Mouse (Mus musculus) embryonic facial prominence, embryonic 14.5 days (tissue): ENCODE data around the gene Dnaic2. TPM values are rescaled to one million over a fixed set of nuclear protein-coding genes. Genes with fewer than 3 reads are reported as not detected.

ENCODE experiments used
- ATAC-seq: fragments of 200-750 bp; cut with Nextera tagmentation; 2 replicates; pipeline ENCODE4 v1.8.0; 2017; ENCODE audit warnings: low read depth, moderate number of reproducible peaks, moderate TSS enrichment
- DNase-seq: peaks from one replicate; pipeline ENCODE4 v3.0.0-alpha.2; 2015; ENCODE audit warnings: low spot score
- H3K27ac ChIP-seq: fragments of 300-500 bp; sonication (generic); replicated peaks from 2 replicates; pipeline ENCODE4 v1.5.1; 2014; ENCODE audit warnings: low read depth, mild to moderate bottlenecking, low read length, moderate library complexity
- H3K27me3 ChIP-seq: fragments of 300-500 bp; sonication (generic); replicated peaks from 2 replicates; pipeline ENCODE4 v1.6.1; 2014; ENCODE audit warnings: low read length; ENCODE audit not compliant: control insufficient read depth, insufficient read depth
- H3K36me3 ChIP-seq: fragments of 300-500 bp; sonication (generic); 2 replicates; pipeline ENCODE4 v1.6.1; 2014; ENCODE audit warnings: low read length, mixed read lengths; ENCODE audit not compliant: control insufficient read depth, insufficient read depth
- H3K4me1 ChIP-seq: fragments of 300-500 bp; sonication (generic); 2 replicates; pipeline ENCODE4 v1.6.1; 2014; ENCODE audit warnings: antibody characterized with exemption, low read length; ENCODE audit not compliant: control insufficient read depth, insufficient read depth
- H3K4me2 ChIP-seq: fragments of 300-500 bp; sonication (generic); 2 replicates; pipeline ENCODE4 v1.6.1; 2014; ENCODE audit warnings: low read depth, mild to moderate bottlenecking, low read length, moderate library complexity, mixed read lengths
- H3K4me3 ChIP-seq: fragments of 300-500 bp; sonication (generic); 2 replicates; pipeline ENCODE4 v1.5.1; 2014; ENCODE audit warnings: low read depth, mild to moderate bottlenecking, low read length
- H3K9ac ChIP-seq: fragments of 300-500 bp; sonication (generic); 2 replicates; pipeline ENCODE4 v1.6.1; 2014; ENCODE audit warnings: low read depth, mild to moderate bottlenecking, low read length, moderate library complexity, mixed read lengths
- H3K9me3 ChIP-seq: fragments of 300-500 bp; sonication (generic); 2 replicates; pipeline ENCODE4 v1.6.1; 2016; ENCODE audit warnings: low read length; ENCODE audit not compliant: control insufficient read depth
- WGBS: fragments of 180-500 bp; shearing (Covaris S2); extraction: QIAGEN DNeasy Blood & Tissue Kit; methylation state at CpG from one replicate; pipeline ENCODE4 v1.1.7; 2014; 5-methylcytosine and 5-hydroxymethylcytosine counted together
- polyA plus RNA-seq: library from polyadenylated mRNA; unstranded; fragments of >200 nt; fragmentation: Nextera tagmentation; extraction: Ambion mirVana; gene quantifications from 2 replicates; pipeline ENCODE4 v1.2.1, GENCODE M21; 2014

Gene Dnaic2
- polyA plus RNA-seq, 1 experiment from 2014 or later, result 4.6 TPM

- Histone ChIP-seq H3K4me2 (no peak overlapping the region), H3K27ac (no peak overlapping the region), H3K9me3 (no peaks in the 10 kb centered on the region), H3K9ac (no peak overlapping the region), H3K36me3 (no peaks in the 10 kb centered on the region), H3K4me1 (no peaks in the 10 kb centered on the region), H3K27me3 (no peaks in the 10 kb centered on the region), H3K4me3 (no peak overlapping the region)
- DNase-seq (no peak), ATAC-seq (no peak)
- 37% methylated on average over 8 of the region's 8 CpGs for WGBS
These were observed 76.8 kb downstream of the Dnaic2 start for GRCm38 (mm10) chr11:114803990-114804389.

GRCm38 (mm10) chr11:114807025-114807424 lies 79.8 kb downstream of the Dnaic2 start:
- H3K9me3 ChIP-seq, result no peaks in the 10 kb centered on the region
- H3K27me3 ChIP-seq, result no peaks in the 10 kb centered on the region
- no peak for DNase-seq
- H3K4me1 ChIP-seq, result no peaks in the 10 kb centered on the region
- 55% methylated on average over 2 of the region's 2 CpGs for WGBS
- H3K27ac ChIP-seq, result no peak overlapping the region
- no peak overlapping the region for H3K9ac ChIP-seq
- no peak for ATAC-seq
- H3K4me2 ChIP-seq, result no peak overlapping the region
- H3K4me3 ChIP-seq, result no peak overlapping the region
- no peaks in the 10 kb centered on the region for H3K36me3 ChIP-seq

Other genes starting within 250 kb of the Dnaic2 start
- 1,079 and 1,191 TPM in 2 replicates for gene Rpl38, start 58.9 kb upstream of the Dnaic2 start, polyA plus RNA-seq
- 37.7 and 41.1 TPM in 2 replicates for gene Ttyh2, start 52.0 kb upstream of the Dnaic2 start, polyA plus RNA-seq
- 2.1 TPM in 2 replicates for gene Kif19a, start 38.0 kb downstream of the Dnaic2 start, polyA plus RNA-seq
- 3.2 and 4.5 TPM in 2 replicates for gene Btbd17, start 68.5 kb downstream of the Dnaic2 start, polyA plus RNA-seq
- not detected in 2 replicates for gene Gpr142, start 71.5 kb downstream of the Dnaic2 start, polyA plus RNA-seq
- gene Gprc5c, start 123.7 kb downstream of the Dnaic2 start, polyA plus RNA-seq, result 39.6 and 40.3 TPM in 2 replicates
- 0.96 and 1.7 TPM in 2 replicates for gene Cd300a, start 162.6 kb downstream of the Dnaic2 start, polyA plus RNA-seq
- gene Cd300lb, start 207.0 kb downstream of the Dnaic2 start, polyA plus RNA-seq, result 0.39 and 0.49 TPM in 2 replicates
- gene Cd300c, start 241.7 kb downstream of the Dnaic2 start, polyA plus RNA-seq, result not detected in 2 replicates